Mouse (Mus musculus) c-Kit-positive CD71-negative TER-119-negative erythroid progenitor cells, embryonic 14.5 days (primary cell): ENCODE results near the gene Fancc.

Source experiments
- DNase-seq: peaks from one replicate; pipeline ENCODE4 v3.0.0-alpha.2; 2013; ENCODE audit warnings: low read depth

Gene Fancc

DNA sequence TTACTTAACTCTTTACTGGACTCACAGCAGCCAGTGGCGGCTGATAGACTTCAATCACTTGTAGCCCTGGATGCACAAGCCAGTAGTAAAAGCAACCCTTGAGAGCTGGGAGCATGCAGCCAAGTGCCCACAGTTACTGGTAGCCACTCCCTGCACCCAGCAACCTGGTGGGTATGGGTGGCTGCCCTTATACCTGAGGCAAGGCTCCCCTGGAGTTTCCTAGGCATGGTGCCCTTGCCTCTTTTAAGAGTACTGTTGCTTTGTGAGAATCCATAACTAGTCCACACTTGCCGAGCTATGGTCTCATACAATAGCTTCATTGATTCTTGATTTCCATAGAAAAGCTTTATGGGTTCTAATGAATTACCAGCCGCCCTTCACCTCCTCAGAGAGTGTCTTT is 252.7 kb downstream of the Fancc start:
- no peak for DNase-seq

DNA sequence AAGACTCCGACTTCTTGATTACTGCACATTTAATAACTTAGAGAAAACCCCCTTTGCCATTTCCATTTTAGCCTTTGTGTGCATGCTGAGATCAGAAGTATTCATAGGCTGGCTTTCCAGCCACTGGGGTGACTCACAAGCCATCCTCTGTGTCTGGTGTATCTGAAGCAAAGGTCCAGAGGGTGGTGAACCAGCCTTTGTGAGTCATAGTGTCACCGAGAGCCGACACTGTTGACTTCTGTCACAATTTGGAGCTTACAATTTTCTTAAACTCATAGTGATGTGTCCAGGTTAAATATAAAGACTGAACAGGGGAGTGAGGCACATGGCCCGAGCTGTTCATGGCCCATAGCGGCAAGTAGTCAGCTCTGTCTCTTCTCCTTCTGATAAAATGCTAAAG is 253.5 kb downstream of the Fancc start:
- no peak for DNase-seq

DNA sequence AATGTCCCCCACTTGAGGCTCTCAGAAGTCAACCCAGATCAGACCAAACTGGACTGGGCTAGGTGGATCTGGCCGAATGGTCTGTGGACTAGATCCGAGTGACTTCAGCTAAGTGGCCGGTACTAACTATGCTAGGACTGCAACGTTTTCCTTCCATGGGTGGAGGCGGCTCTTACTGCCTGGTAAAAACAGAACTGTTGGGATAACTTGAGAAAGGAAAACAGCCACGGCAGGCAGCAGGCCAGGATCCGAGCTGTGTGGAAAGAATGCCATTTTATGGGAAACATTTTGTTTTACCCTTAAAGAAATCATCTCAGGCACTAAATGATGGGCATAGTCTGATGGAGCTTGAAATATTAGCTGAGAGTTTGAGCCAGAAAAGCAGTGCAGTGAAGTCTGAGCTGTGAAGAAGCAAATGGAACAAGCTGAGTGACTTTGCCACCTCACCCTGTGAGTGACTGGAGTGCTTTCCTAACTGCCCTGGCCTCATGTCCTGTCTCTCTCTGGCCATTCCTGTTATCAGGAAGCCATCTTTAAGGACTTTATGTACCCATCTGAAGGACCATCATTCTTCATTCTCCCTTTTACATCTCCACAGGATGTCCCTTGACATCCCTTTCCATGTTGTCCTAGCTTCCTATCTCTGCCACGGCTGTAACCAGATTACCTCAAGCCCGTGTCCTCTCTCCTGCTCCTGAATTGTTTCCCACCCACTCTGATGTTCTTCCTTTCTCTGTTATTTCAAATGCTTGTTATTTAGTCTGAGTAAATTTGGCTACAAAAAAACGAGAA is 254.5 kb downstream of the Fancc start:
- DNase-seq = no peak

DNA sequence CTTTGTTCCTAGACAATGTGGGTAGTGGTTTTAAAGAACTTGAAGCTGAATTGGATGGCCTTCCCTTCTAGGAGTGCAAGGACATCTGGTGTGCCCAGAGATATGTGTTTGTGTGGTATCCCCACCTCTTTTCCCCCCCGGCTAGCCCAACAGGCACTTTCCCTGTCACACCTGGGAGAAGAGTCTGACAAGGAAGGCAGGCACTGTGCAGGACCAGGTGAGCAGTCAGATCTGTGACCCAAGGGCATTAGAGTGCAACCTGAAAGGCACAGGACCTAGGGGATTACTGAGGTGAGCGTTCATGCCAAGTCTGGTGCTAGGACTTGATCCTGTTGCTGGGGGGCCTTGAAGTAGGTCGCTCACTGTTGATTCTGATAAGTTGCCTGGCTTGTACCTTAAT is 255.4 kb downstream of the Fancc start:
- DNase-seq = no peak

DNA sequence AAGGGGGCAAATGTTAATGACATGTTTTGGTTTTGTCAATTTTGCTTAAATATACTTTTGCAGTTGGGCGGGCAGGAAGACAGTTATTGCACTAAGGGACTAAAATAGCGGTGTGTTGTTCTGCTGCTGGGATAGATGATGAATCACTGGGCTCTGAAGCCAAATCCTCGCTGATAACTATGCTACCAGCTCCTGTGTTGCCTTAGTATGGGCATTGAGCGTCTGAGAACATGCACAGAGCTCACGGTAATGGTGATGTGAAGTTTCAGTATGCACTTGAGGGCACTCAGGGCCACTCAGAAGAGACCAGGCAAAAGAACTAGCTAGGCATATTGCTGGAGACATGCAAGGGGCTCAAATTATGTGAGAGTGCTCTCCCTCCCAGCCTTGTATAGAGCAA is 256.2 kb downstream of the Fancc start:
- no peak for DNase-seq

DNA sequence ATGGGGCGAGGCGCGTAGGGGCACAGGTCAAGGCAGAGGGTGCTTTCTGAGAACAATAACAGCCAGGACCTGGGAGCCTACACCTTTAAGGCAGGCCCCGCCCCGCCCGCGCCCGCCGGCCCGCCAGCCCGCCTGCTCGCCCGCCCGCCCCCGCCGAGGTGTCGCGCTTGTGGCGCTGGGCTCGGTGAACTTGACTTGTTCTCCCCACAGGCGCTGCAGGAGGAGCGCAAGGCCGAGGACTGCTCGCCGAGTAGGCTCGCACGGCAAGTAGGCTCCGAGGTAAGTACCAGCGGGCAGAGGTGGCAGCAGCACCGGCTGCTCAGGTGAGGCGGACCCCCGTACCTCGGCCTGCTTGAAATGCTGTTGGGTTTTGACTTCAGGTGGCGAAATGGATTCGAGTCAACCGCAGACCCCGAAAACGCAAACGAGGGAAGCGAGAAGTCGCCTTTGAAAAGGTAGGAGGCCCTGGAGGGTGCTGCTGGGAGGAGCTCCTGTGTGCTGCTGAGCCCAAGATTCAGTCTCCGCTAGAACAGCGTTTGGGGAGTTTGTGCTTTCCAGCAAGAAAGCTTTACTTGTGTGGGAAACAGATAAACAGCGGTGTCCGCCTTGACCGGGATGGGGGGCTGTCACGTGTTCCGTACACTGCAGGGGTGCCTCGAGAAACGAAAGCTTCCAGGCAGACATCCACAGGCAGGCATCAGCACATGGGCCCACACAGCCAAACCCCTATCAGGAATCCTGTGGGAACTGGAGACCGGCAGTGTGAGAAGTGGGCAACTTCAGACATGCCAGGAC is 257.0 kb downstream of the Fancc start:
- DNase-seq = no peak

DNA sequence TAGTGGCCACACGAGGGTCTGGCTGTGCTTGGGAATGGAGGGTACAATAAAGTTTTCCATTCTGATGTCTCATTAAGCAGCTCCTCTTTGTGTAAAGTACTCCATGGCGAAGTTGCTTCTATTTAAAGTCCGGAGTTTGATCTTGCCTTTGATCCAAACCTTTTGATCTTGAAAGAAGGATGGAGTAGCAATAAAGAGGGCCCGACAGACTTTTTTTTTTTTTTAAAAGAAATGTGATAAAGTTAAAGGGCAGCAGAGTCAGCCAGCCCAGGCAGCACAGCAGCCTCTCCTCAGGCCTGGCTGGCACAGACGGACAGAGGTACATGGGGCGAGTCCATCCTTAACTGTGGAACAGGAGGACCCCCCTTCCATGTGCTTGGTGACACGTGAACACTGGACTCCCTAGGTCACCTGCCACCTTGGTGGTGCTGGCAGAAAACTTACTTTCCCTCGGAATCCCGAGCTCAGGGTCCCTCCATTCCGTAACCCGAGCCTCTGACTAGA is 257.7 kb downstream of the Fancc start:
- no peak for DNase-seq

DNA sequence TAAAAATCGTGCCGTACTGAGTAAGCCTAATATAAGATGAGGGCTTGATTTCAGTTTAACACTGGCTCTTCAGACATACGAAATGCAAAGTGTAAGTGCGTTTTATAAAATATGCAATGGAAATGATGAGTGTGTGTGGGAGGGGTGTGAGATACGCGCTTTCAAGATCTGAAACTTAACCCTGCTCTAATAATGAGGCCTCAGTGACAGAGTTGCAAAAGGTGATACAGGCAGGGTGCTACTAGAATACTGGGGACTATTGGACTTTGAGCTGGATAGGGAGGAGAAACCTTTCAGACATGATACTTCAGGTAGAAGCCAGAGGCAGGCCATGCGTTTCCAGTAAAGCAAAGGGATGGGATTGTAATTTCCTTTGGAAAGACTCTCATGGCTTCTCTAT is 259.0 kb downstream of the Fancc start:
- DNase-seq = no peak

DNA sequence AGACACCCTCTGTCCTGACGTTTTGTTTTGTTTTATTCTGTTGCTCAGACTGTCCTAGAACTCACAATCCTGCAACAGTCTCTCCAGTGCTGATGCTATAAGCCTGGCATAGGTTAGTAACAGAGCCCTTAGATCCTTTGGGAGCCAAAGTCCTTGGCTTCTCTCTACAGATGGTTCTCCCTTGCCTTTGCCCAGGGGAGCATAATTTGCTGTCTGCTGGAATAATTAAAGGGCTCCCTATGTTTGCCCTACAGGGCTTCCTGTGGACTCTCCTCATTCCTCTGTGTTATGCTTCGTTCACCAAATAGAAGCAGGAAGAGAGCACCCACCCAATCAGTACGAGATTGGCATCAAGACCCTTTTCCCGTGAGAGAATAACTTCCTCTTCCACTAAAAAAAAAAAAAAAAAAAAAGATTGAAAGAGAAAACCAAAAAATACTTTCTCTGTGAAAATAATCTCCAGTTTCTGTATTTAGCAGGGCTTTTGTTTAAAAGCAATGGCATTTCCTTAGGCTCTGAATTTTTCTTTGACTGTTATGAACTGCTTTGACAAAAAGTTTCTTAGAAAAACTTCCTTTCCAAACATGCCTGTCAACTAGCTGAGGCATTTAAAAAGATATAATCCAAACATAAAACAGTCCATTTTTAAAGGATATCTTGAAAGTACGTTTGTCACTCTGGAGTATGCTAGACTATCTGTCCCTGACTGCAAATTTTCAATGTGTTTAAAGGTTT is 260.8 kb downstream of the Fancc start:
- DNase-seq = no peak

DNA sequence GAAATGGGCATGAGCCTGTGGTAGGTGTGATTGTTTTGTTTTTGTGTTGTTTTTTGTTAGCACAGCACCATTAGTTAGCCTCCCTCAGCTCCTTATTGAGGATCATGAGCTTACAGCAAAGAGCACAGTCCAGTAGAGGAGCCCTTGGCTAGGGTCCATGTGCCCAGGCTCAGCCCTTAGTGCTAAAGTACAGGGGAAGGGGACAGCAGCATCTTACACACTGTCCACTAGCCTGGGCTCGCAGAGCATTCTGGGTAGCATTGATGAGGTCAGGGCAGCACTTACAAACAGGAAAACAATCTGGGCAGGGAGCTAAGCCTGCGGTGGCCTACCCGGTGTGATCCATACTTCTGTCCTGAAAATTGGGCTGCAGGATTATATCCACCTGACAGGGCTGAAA is 261.5 kb downstream of the Fancc start:
- DNase-seq = no peak
